Mouse (Mus musculus) olfactory bulb, adult 2 months (tissue): ENCODE measurements around the gene Psmf1. TPM values are rescaled to one million over a fixed set of nuclear protein-coding genes. Genes with fewer than 3 reads are reported as not detected.

Experiments
- H3K27ac ChIP-seq: fragments of 200-500 bp; 2 replicates; pipeline ENCODE4 v1.5.1; 2012; ENCODE audit warnings: low read depth, low read length; ENCODE audit not compliant: insufficient read depth
- H3K4me1 ChIP-seq: fragments of 200-500 bp; 2 replicates; pipeline ENCODE4 v1.6.1; 2012; ENCODE audit warnings: low read length; ENCODE audit not compliant: control insufficient read depth, insufficient read depth
- H3K4me3 ChIP-seq: fragments of 200-500 bp; 2 replicates; pipeline ENCODE4 v1.5.1; 2012; ENCODE audit warnings: mild to moderate bottlenecking, low read depth, low read length, moderate library complexity; ENCODE audit not compliant: insufficient read depth
- CTCF ChIP-seq: fragments of 200-500 bp; IDR thresholded peaks from 2 replicates; pipeline ENCODE4 v1.5.1; 2012; ENCODE audit warnings: low read depth, mild to moderate bottlenecking, low read length, moderate library complexity; ENCODE audit not compliant: insufficient read depth
- POLR2A ChIP-seq: fragments of 200-500 bp; IDR thresholded peaks from 2 replicates; pipeline ENCODE4 v1.6.1; 2012; ENCODE audit warnings: mild to moderate bottlenecking, low read depth, low read length, moderate library complexity; ENCODE audit not compliant: insufficient read depth
- whole genome bisulfite sequencing: fragments of 180-500 bp; shearing (Covaris S2); methylation state at CpG from one replicate; pipeline ENCODE4 v1.1.7; 2018; 5-methylcytosine and 5-hydroxymethylcytosine counted together
- polyA plus RNA-seq: library from polyadenylated mRNA; stranded (reverse); fragments of >200 nt; gene quantifications from 2 replicates; pipeline ENCODE4 v1.2.4, GENCODE M21; 2012; ENCODE audit warnings: low replicate concordance; ENCODE audit not compliant: missing spikeins, insufficient read depth, insufficient read length

Gene Psmf1
- polyA plus RNA-seq, 1 experiment, result not detected

- H3K4me3 ChIP-seq, result no peak overlapping the region
- H3K4me1 ChIP-seq, result peaks cover 6% of the 10 kb centered on the region
- no peak overlapping the region for H3K27ac ChIP-seq
- TF ChIP-seq CTCF (no peak), POLR2A (no peak)
- 90% methylated on average over 7 of the region's 7 CpGs for WGBS
Observed at GRCm38 (mm10) chr2:151739505-151739904, 4.5 kb downstream of the Psmf1 start.

GRCm38 (mm10) chr2:151739081-151739480, 4.9 kb downstream of the Psmf1 start:
- H3K4me3 ChIP-seq, result no peak overlapping the region
- H3K4me1 ChIP-seq, result peaks cover 6% of the 10 kb centered on the region
- TF ChIP-seq CTCF (no peak), POLR2A (no peak)
- 81% methylated on average over 3 of the region's 3 CpGs for WGBS
- H3K27ac ChIP-seq, result no peak overlapping the region

DNA sequence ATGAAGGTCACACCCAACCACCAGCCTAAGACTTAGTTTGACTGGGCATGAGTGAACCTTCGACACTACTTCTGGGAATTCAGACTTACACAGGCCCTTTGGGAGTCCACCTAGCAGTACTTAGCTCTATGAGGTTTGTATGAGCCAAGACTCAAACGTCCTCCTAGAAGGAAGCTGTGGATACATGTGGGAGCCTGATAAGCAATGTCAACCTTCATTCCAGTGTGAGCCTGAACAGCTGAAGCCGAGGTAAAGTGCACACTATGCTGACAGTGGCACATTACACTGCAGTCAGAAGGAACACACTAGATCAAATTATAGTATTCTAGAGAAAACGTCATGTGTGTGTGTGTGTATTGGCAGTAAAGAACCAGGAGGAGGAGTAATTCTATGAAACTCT, 5.5 kb downstream of the Psmf1 start:
- Histone ChIP-seq H3K4me3 (no peak overlapping the region), H3K4me1 (peaks cover 6% of the 10 kb centered on the region), H3K27ac (no peak overlapping the region)
- no peak for TF ChIP-seq CTCF
- no peak for TF ChIP-seq POLR2A
- 78% methylated on average over 4 of the region's 4 CpGs for WGBS

GRCm38 (mm10) chr2:151735422-151735821, 8.6 kb downstream of the Psmf1 start:
- 92% methylated on average over 6 of the region's 6 CpGs for WGBS
- TF ChIP-seq POLR2A, result no peak
- no peak for TF ChIP-seq CTCF
- Histone ChIP-seq H3K4me3 (no peak overlapping the region), H3K4me1 (peaks cover 6% of the 10 kb centered on the region), H3K27ac (no peak overlapping the region)

GRCm38 (mm10) chr2:151733151-151733865, 10.7 kb downstream of the Psmf1 start:
- Histone ChIP-seq H3K4me3 (no peak overlapping the region), H3K27ac (no peak overlapping the region), H3K4me1 (no peaks in the 10 kb centered on the region)
- no peak for TF ChIP-seq CTCF
- TF ChIP-seq POLR2A, result no peak
- 79% methylated on average over 8 of the region's 8 CpGs for WGBS

DNA sequence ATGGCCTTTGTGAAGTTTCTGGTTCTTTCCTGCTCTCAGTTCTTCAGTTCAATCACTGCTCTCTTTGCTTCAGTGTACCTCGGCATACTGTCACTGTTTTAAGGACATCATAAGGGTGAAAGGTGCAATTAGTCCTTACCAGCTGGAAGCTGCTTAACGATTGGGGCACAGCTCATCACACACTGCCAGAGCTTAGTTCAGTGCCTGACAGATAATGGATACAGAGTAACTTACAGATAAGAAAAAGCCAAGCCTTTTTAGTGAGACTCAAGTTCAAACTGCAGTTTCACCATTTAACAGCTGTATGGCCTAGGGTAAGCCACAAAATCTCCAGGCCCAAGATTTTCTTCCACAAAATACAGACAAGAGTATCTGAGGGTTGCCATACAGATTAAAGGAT, 19.9 kb downstream of the Psmf1 start:
- TF ChIP-seq POLR2A (no peak), CTCF (no peak)

GRCm38 (mm10) chr2:151716318-151717055, 27.5 kb downstream of the Psmf1 start:
- Histone ChIP-seq H3K27ac (no peak overlapping the region), H3K4me1 (peaks cover 3% of the 10 kb centered on the region; the same call in 1 of the 2 replicates), H3K4me3 (no peak overlapping the region)
- 89% methylated on average over 2 of the region's 2 CpGs for WGBS
- no peak for TF ChIP-seq CTCF

More for the DNA sequence above, 19.9 kb downstream of the Psmf1 start:
- 43% methylated on average over 2 of the region's 2 CpGs for WGBS
- no peak overlapping the region for H3K4me3 ChIP-seq
- H3K4me1 ChIP-seq, result no peaks in the 10 kb centered on the region
- H3K27ac ChIP-seq, result no peak overlapping the region

DNA sequence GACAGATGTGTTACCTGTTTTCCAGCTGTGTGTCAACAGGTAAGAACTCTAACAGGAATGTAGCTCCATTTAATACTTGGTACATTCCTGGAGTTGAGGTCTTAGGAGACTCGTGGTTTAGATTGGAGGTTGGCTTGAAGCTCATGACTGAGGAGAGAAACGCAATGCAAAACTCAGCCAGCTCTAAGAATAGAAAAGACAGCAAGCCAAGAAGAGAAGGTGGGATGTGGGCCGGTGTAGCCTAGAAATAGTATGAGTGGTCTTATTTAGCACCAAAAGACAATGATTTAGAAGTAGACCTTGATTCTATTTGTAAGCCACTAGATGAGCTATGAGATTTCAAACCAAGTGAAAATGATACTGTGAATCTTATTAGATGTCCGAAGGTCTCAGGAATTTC, 28.5 kb downstream of the Psmf1 start:
- H3K27ac ChIP-seq, result no peak overlapping the region
- TF ChIP-seq POLR2A (no peak), CTCF (no peak)
- 64% methylated on average over 4 of the region's 4 CpGs for WGBS
- no peak overlapping the region for H3K4me3 ChIP-seq
- peaks cover 3% of the 10 kb centered on the region; the same call in 1 of the 2 replicates for H3K4me1 ChIP-seq

GRCm38 (mm10) chr2:151712647-151713046, 31.3 kb downstream of the Psmf1 start:
- TF ChIP-seq CTCF, result no peak
- no peak for TF ChIP-seq POLR2A
- WGBS, result 46% methylated on average over 3 of the region's 3 CpGs
- H3K4me3 ChIP-seq, result no peak overlapping the region
- H3K4me1 ChIP-seq, result peaks cover 3% of the 10 kb centered on the region; the same call in 1 of the 2 replicates
- no peak overlapping the region for H3K27ac ChIP-seq
